Mouse (Mus musculus) urinary bladder, adult 18-20 months (tissue): ENCODE results near the gene Cabp4.
A peak's percentile ranks its signal among the peaks of the same experiment; 100 is the strongest.
"Not testable (repeated sequence)": the region's sequence is repeated elsewhere in the genome, so short reads cannot be mapped to it uniquely, and the experiment has no call there.

Experiments
- DNase-seq, 2 experiments: peaks; one replicate each; pipeline ENCODE4 v3.0.0; 2022; ENCODE audit warnings: low spot score in 2 of 2, mixed read lengths in 2 of 2

Cabp4 gene

DNA sequence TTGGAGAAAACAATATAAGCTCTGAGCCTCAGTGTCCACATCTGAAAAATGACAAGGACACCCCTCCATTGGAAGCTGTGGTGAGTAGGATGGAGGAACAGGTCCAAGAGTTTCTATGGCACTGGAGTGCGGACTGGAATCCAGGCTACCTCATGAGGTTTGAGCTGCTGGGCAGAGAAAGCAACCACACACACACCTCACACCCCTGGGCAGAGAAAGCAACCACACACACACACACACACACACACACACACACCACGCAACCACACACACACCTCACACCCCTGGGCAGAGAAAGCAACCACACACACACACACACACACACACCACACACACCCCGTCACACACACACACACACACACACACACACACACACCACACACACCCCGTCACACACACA lies 18.6 kb downstream of the Cabp4 start:
- DNase-seq, result not testable (repeated sequence)

DNA sequence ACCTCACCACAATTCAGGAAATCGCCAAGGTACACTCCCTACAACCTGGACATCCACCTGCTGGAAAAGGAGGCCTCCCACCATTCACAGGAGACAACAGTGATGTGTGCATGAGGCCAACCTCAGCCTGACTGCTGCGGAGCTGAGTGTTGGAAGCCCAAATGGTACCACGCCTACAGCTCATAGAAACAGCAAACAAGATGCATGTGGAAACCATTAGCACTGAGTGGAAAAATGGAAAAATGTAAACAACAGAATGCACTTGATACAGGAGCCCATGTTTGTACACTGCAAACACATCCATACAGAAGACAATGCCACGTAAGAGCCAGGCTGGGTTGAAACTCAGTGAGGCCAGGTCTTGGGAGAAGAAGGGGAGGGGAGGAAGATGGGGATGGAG lies 19.4 kb downstream of the Cabp4 start:
- no peak for DNase-seq

DNA sequence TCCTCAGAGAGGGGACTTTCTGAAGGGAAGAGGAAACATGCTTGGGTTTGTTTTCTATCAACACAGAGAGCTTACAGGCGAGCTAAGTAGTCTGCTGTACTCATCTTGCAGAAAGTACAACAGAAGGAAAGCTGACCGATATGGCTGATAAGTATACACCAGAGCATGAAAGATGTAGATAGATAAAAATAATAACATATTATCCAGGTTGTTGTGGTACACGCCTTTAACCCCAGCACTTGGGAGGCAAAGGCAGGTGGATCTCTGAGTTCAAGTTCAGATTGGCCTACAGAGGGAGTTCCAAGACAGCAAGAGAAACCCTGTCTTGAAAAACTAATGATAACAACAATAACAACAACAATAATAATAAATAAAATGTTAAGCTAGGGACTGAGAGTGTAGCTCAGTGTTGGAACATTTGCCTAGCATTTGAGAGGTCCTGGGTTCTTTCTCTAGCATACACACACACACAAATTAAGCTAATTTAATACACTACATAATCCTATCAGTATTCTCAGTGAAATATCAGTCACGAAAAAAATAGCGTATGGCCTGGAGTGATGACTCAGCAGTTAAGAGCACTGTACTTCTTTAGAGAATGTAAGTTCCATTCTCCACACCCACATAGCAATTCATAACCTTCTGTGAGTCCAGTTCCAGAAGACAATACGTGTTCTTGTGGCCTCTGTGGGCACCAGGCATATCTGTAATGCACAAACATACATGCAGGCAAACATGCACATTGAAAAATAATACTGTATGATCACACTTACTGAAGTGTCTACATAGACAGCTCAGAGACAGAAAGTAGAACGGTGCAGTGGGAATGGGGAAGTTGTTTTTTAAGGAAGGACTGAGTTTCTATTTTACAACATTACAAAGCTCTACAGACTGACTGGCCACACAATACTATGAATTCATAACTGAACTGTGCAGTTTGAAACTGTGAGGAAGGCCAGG lies 21.1 kb downstream of the Cabp4 start:
- no peak for DNase-seq

DNA sequence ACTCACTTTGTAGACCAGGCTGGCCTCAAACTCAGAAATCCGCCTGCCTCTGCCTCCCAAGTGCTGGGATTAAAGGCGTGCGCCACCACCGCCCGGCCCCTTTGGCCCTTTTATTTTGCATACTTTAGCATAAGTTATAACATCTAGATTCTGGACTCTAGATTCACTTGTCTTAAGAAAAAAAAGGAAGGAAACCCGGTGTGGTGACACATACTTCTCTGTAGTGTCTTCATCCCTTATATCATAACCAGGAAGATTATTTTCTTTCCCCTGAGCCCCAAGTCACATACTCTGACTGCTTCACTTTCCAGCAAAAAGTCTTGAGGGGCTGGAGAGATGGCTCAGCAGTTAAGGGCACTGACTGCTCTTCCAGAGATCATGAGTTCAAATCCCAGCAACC lies 21.9 kb downstream of the Cabp4 start:
- not testable (repeated sequence) for DNase-seq

DNA sequence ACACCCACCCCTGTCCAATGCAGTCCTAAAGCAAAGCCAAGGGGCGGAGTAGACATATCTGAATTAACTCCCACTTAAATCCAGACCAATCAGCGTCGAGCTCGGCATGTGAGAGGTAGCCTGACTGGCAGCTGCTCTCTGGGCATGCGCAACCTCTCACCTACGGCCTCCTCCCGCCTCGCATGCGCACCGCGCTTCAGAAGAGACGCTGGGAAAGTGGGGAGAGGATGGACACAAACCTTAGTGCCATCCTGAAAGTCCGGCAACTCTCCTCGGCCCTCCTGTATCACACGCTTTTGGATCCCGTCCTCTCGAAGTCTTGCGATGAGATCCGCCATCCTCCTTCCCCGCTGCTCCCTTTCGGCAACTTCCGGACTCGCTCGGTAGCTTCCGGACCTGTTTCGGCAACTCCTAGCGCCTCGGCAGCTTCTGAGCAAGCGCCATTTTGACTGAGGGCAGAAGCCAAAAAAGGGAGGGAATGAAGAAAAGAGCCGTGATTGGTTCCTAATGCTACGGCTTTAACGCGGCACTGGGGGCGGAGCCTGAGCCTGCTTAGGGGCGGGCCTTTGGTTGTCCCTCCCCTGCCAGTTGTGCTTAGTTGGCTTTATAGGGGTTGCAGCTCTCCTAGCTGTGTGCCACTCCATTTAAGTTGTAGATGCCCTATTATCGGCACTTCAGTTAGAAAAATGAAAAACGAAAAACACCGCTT lies 22.6 kb downstream of the Cabp4 start:
- DNase-seq, result peak; percentile 96 to 98

DNA sequence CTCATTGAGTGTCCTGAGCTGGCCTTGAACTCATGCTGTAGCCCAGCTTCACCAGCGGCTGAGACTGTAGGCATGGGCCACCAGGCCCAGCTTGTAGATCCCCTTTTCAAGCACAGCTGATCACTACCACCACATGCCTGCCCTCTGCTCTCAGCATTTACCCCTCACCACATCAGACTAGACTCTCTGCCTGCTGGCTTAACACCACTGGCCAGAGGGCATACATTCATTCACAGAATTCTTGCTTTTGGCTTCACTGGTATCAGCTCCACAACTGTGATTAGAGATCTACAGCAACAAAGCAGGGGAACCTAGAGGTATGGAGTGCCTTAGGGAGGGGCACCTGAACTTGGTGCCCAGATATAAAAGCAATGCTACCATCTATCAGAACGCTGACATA lies 23.3 kb downstream of the Cabp4 start:
- no peak for DNase-seq

DNA sequence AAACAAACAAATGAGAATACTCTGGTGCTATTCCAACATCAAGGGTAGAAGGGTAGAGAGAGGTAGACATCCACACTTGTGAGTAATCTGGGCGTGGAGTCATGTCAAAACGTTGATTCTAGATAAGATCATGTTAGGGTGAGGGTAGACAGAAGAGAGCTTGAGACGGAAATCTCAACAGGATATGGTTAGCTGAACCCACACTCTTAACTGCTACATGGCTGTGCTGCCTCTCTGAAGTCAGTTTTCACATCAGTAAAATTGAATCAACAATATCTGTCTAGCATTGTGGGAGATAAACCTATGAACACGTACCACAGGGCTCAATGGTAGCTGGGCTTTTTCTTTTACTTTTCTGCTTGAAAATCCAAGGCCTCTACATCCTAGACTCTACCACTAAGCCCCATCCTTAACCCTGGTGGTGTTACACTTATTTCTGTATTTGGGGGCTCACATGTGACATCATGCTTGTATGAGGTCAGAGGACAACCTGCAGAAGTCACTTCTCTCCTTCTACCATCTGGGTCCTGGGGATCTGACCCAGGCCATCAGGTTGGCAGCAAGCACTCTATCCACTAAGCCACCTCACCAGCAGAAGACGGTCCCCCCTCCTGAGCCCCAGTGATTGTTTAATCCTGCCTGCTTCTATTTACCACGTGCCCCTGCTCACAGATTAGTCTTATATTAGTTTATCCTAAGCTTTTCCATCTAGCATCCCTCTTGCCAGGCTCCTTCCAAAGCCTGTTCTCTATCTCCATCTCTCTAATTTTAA lies 23.9 kb downstream of the Cabp4 start:
- DNase-seq, result no peak

DNA sequence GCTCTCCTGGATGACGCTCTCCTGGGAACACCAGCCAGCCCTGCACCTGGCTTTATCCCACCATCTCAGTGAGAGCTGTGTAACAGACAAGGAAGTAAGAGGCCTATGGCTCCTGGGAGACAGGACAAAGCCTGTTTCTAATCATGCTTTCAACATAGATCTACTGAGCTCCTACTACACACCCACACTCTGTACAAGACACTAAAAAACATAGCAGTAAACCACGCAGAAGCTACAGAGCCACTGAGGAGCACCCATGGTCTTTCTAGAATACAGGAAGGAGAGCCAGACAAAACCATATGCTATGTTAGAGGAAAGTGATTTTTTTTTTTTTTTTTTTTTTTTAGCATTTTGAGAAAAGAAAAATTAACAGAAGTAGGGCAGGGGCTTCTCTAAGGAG lies 25.5 kb downstream of the Cabp4 start:
- DNase-seq, result no peak

DNA sequence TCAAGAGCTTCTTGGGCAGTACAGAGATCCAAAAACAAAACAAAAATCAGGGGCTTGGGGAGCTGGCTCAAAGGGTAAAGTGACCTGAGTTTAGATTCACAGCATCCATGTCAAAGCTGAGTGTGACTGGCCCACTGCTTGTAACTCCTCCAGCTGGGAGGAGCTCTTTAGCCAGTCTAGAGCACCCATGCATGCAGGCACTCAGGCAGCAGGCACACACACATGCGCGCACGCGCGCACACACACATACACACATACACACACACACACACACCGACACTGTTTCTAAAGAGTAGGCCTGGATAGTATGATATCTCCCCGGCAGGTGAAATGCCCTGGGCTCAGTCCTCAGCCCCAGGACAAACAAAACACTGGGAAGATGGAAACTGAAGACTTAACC lies 26.8 kb downstream of the Cabp4 start:
- no peak for DNase-seq

DNA sequence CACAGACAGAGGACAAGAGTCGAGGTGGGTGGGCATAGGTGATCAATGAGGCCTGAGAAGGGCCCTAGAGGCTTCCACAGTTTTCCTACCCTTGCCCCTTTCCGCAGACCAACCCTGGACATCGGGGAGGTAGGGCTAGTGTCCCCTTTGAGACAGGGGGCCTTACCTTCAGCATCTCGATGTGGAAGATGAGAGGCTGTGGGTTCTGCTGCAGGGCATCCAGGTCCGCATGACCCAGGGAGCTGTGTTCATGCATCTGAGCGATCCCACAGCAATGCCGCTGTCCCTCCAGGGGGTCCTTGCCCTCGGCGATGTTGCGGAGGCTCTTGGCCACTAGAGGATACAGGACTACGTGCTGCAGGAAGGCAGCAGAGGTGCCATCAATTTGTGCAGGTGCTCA lies 28.0 kb downstream of the Cabp4 start:
- no peak for DNase-seq

DNA sequence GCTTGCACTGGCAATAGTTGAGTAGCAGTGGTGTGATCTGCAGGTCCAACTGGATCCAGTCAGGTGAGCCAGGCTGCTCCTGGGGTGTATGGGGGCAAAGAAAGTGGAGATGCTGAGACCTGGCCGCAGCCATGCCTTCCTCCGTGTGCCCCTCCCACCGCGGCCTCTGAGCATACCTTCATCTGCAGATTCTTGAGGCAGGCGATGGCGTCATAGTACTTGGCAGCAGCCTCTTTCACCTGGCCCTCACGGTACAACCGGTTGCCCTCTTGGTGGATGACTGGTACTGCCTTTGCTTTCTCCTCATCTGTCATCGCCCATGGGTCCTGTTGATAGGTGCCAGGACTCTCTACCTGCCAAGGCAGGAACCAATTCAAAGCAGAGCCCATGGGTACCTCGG lies 28.7 kb downstream of the Cabp4 start:
- no peak for DNase-seq

DNA sequence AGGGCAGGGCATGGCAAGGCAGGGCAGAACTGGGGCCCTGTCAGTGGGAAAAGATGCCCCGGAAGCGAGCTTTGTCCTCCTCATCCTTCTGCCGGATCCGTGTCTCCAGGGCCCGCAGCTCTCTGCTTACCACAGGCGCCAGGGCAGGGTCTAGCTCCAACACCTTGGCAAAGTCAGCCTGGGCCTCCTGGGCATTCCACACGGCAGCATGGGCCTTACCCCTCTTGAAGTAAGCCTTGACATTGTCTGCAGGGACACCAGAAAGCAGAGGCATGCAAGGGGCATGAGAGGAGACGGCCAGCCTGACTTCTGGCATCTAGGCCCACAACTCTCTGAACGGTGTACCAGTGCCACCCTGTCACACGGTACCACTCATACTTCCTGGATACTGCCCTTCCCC lies 29.3 kb downstream of the Cabp4 start:
- no peak for DNase-seq

DNA sequence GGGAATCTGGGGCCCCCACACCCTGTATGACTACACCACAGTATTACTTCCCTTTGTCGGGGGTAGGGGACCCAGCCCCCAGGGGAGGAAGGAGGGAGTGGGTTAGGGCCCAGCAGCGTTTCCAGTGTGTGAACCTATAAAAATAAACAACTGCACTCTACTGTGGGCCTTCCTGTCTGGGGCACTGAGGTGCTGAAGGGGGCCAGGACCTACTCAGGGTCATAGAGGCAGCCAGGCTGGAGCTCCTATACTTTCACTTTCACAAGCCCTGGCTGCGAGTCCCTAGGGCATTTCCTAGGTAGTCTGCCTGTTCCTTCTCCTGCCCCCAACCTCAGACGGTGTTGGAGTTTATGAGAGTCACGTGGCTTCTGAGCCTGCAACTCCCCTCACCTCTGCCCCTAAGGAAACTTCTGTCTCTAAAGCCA lies 30.0 kb downstream of the Cabp4 start:
- no peak for DNase-seq

DNA sequence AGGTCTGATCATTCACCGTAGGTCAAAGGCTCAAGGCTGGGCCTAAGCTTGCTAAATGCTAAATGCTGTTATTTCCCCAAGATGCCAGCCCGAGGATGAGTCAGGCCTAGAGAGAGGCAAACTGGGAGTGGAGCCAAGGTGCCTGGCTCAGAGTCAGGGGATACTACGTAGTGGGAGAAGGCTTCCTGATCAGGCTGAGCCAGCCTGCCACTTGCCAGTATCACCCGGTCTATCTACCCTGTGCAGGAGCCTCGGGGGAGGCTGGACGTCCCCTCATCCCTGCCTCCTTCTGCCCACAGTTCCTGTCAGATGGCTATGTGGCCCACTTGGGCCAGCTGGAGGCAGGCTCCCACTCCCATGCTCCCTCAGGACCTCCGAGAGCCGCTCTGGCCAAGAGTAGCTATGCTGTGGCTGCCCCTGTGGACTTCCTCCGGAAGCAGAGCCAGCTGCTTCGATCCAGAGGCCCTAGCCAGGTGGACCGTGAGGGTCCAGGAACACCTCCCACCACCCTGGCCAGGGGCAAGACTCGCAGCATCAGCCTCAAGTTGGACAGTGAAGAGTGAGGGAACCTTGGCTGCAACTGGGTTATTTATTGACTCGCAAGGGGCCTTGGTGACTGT lies 30.5 kb downstream of the Cabp4 start:
- peak; percentile 52 to 74 for DNase-seq

DNA sequence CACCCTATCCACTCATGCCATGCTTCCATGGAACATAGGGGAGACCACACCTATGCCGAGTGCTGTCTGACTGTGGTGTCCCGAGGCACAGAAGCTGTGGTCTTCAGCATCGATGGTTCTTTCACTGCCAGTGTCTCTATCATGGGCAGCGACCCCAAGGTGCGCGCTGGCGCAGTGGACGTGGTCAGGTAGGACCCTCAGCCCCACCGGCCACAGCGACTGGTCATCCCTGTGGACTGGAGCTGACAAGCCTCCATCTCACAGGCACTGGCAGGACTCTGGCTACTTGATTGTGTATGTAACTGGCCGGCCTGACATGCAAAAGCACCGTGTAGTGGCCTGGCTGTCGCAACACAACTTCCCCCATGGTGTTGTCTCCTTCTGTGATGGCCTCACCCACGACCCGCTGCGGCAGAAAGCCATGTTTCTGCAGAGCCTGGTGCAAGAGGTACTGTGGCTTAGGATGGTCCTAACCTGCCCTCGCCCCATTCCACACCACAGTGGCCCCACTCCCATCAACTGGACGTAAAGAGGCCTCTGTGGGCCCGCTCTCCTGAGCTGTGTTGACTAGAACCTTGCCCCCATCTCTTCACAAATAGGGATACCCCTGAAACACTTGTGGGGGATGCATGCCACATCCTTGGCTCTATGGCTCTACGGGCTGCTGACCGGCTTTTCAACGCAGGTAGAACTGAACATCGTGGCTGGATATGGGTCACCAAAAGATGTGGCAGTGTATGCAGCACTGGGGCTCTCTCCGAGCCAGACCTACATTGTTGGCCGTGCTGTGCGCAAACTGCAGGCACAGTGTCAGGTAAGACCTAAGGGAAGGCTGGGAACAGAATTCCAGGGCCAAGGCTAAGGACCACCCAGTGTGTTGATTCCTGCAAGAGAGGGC lies 31.5 kb downstream of the Cabp4 start:
- DNase-seq, result no peak

DNA sequence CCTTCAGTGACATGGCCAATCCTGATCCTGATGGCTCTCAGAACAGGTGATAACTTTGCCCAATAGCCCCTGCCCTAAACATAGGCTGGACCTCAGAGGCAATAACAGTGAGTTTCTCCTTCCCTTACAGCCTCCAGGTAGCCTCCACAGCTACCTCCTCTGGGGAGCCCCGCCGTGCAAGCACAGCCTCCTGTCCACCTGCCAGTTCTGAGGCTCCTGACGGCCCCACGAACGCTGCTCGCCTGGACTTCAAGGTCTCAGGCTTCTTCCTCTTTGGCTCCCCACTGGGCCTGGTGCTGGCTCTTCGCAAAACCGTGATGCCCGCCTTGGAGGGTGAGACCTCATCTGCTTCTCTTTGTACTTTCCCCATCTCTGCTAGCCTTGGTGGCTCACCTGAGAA lies 35.3 kb downstream of the Cabp4 start:
- no peak for DNase-seq

DNA sequence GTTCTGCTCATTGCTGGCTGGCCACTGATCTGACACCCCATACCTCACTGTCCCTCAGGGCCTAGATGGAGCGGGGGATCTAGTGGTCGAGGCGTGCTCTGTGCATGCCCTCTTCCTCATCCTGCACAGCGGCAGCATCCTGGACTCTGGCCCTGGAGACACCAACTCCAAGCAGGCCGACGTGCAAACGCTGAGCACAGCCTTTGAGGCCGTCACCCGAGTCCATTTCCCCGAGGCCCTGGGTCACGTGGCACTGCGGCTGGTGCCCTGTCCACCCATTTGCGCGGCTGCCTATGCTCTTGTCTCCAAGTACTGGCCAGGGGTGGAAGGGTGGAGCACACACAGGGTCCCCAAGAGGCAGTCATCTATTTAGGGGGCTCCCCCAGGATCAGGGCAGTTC lies 37.2 kb downstream of the Cabp4 start:
- DNase-seq, result no peak

DNA sequence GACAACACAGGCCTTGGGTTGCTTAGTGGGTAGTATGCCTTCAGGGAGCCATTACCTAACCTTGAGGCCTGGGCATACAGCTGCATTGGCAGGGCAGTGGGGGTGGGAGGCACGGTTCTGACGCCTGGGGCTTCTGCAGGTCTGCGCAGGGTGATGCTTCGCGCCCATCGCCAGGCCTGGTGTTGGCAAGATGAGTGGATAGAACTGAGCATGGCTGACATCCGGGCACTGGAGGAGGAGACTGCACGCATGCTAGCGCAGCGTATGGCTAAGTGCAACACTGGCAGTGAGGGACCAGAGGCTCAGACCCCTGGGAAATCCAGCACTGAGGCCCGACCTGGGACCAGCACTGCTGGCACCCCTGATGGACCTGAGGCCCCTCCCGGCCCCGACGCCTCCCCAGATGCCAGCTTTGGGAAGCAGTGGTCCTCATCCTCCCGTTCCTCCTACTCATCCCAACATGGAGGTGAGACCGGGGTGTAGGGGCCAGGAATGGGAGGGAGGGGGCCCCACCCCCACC lies 39.1 kb downstream of the Cabp4 start:
- DNase-seq, result no peak

DNA sequence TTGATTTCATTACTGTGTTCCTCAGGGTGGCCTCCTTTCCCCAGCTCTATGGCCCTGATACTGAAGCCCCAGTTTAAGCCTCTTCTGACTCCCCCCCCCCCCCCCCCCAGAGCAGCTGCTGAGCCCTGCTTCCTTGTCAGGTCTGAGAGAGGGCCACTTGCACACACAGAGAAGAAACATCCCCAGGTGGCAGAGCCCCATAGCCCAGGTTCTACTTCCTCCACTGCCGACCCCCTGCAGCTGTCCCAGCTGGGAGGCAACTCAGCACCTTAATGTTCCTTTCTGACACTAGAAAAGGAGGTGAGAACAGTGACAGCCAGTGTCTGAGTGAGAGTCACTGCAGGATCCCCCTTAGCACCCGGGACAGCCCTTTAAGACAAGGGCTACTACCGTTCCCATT lies 40.0 kb downstream of the Cabp4 start:
- DNase-seq, result no peak

DNA sequence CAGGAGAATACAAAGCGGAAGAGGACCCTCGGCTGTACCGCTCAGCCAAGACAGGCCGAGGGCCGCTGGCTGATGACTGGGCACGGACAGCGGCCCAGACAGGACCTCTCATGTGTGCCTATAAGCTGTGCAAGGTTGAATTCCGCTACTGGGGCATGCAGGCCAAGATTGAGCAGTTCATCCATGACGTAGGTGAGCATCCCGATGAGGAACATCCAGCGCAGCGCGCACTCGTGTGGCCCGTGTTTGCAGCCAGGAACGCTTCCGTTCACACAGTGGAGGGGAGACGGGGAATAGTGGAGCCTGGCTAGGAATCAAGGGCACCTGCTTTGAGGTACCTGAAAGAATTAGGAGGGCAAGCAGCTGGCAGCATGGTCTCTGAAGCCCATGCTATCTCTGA lies 40.5 kb downstream of the Cabp4 start:
- no peak for DNase-seq

DNA sequence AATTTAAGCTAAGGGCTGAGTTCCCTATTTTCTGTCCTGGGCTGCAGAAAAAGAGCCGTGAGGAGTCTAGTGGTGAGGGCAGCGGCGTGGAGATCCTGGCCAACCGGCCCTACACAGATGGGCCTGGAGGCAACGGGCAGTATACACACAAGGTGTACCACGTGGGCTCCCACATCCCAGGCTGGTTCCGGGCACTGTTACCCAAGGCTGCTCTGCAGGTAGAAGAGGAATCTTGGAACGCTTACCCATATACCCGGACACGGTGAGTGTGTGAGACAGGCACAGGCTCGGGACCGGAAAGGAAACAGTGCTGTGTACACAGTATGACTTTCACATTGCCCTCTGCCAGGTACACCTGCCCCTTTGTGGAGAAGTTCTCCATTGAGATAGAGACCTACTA lies 41.2 kb downstream of the Cabp4 start:
- DNase-seq, result no peak
